Mouse (Mus musculus) thymus, adult 2 months (tissue): ENCODE data around the gene Gm49336. TPM values are rescaled to one million over a fixed set of nuclear protein-coding genes. Genes with fewer than 3 reads are reported as not detected.

Experiments
- DNase-seq: peaks from one replicate; pipeline ENCODE4 v3.0.0; 2021
- H3K27ac ChIP-seq: fragments of 200-500 bp; 2 replicates; pipeline ENCODE4 v1.5.1; 2012; ENCODE audit warnings: low read length, control low read depth; ENCODE audit not compliant: control insufficient read depth, insufficient read depth
- H3K27me3 ChIP-seq: fragments of 200-500 bp; 2 replicates; pipeline ENCODE4 v1.6.1; 2012; ENCODE audit warnings: mild to moderate bottlenecking, low read length, moderate library complexity, mixed read lengths; ENCODE audit not compliant: control insufficient read depth, insufficient read depth
- H3K36me3 ChIP-seq: fragments of 200-500 bp; 2 replicates; pipeline ENCODE4 v1.6.1; 2012; ENCODE audit warnings: mild to moderate bottlenecking, low read length, moderate library complexity; ENCODE audit not compliant: control insufficient read depth, insufficient read depth
- H3K4me1 ChIP-seq: fragments of 200-500 bp; replicated peaks from 2 replicates; pipeline ENCODE4 v1.6.1; 2012; ENCODE audit warnings: low read length; ENCODE audit not compliant: control insufficient read depth, insufficient read depth
- H3K4me3 ChIP-seq: fragments of 200-500 bp; 2 replicates; pipeline ENCODE4 v1.5.1; 2012; ENCODE audit warnings: mild to moderate bottlenecking, low read length, control low read depth, moderate library complexity; ENCODE audit not compliant: control insufficient read depth, insufficient read depth
- CTCF ChIP-seq: fragments of 200-500 bp; IDR thresholded peaks from 2 replicates; pipeline ENCODE4 v1.5.1; 2012; ENCODE audit warnings: mild to moderate bottlenecking, control low read depth, low read length, moderate library complexity, borderline replicate concordance; ENCODE audit not compliant: control insufficient read depth, poor library complexity, insufficient read depth; ENCODE audit errors: extremely low read depth
- POLR2A ChIP-seq: fragments of 200-500 bp; IDR thresholded peaks from 2 replicates; pipeline ENCODE4 v1.6.1; 2012; ENCODE audit warnings: mild to moderate bottlenecking, low read length, control low read depth, moderate library complexity; ENCODE audit not compliant: control insufficient read depth, poor library complexity, insufficient read depth; ENCODE audit errors: extremely low read depth
- WGBS: fragments of 180-500 bp; shearing (Covaris S2); methylation state at CpG from one replicate; pipeline ENCODE4 v1.1.7; 2018; 5-methylcytosine and 5-hydroxymethylcytosine counted together
- polyA plus RNA-seq: library from polyadenylated mRNA; depleted of rRNA; stranded (reverse); fragments of >200 nt; gene quantifications from 2 replicates; pipeline ENCODE4 v1.2.3, GENCODE M21; 2012

Gm49336 gene
- polyA plus RNA-seq, 1 experiment: 29.8 TPM

DNA sequence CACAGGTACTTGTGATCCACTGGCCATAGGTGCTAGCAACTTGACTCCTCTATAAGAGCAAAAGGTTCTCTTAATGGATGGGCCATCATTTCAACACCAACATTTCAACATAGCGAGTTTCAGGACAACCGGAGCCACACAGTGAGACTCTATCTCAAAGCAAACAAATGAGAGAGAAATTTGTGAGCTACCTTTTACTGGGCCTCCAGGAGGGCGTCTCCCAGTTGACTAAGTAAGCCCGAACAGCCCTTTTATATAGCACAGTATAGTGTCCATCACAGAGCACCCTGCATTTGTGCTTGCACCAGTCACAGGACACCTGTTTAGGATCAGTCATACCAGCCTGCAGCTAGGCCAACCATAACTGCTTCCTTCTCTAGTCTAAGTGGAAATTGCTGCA is 5.8 kb upstream of the Gm49336 start:
- TF ChIP-seq CTCF (no peak), POLR2A (no peak)
- peaks cover 5% of the 10 kb centered on the region for H3K4me1 ChIP-seq
- no peak overlapping the region for H3K4me3 ChIP-seq
- no peak for DNase-seq
- H3K27me3 ChIP-seq: no peaks in the 10 kb centered on the region
- WGBS: 95% methylated on average over 4 of the region's 4 CpGs
- H3K36me3 ChIP-seq: no peaks in the 10 kb centered on the region
- no peak overlapping the region for H3K27ac ChIP-seq

DNA sequence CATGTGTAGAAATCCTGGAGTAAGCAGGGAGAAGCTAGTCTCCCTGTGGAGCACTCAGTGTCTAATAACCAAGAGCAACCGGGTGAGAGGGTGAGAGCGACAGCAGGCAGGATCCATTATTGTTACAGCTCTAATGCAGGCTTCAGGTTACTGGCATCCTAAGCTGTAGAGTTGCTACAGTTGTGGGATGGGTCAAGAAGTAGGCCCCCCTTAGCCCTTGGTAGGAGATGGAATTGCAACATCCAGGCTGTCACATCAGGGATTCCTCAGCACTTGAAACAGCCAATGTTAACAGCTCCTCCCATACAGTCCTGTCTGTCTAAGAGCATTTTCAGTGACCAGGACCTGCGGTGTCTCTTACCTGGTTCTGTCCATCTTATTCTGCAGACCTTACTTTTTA is 5.0 kb upstream of the Gm49336 start:
- no peak overlapping the region for H3K27ac ChIP-seq
- no peaks in the 10 kb centered on the region for H3K27me3 ChIP-seq
- H3K4me1 ChIP-seq: peaks cover 8% of the 10 kb centered on the region
- DNase-seq: no peak
- H3K36me3 ChIP-seq: no peaks in the 10 kb centered on the region
- 87% methylated on average over 3 of the region's 3 CpGs for WGBS
- TF ChIP-seq CTCF (no peak), POLR2A (no peak)
- no peak overlapping the region for H3K4me3 ChIP-seq

- H3K36me3 ChIP-seq: no peaks in the 10 kb centered on the region
- TF ChIP-seq CTCF (no peak), POLR2A (no peak)
- no peak for DNase-seq
- no peaks in the 10 kb centered on the region for H3K27me3 ChIP-seq
- H3K4me1 ChIP-seq: peaks cover 10% of the 10 kb centered on the region
- H3K4me3 ChIP-seq: no peak overlapping the region
- H3K27ac ChIP-seq: no peak overlapping the region
Observed at GRCm38 (mm10) chr14:60254774-60255173, 3.5 kb upstream of the Gm49336 start.

GRCm38 (mm10) chr14:60253466-60253865 is 2.2 kb upstream of the Gm49336 start:
- H3K4me1 ChIP-seq: peaks cover 14% of the 10 kb centered on the region

GRCm38 (mm10) chr14:60252004-60253000 is 995 bp upstream of the Gm49336 start:
- Histone ChIP-seq H3K27ac (peak overlapping the region; percentile 84), H3K4me1 (peaks cover 14% of the 10 kb centered on the region), H3K27me3 (no peaks in the 10 kb centered on the region), H3K4me3 (peak overlapping the region; percentile 88), H3K36me3 (no peaks in the 10 kb centered on the region)
- no peak for DNase-seq
- TF ChIP-seq CTCF: no peak
- no peak for TF ChIP-seq POLR2A
- WGBS: 32% methylated on average over 15 of the region's 15 CpGs

More at GRCm38 (mm10) chr14:60253466-60253865, 2.2 kb upstream of the Gm49336 start:
- no peak for DNase-seq
- 98% methylated on average over 3 of the region's 3 CpGs for WGBS
- Histone ChIP-seq H3K27ac (no peak overlapping the region), H3K36me3 (no peaks in the 10 kb centered on the region), H3K4me3 (no peak overlapping the region), H3K27me3 (no peaks in the 10 kb centered on the region)
- TF ChIP-seq CTCF (no peak), POLR2A (no peak)

DNA sequence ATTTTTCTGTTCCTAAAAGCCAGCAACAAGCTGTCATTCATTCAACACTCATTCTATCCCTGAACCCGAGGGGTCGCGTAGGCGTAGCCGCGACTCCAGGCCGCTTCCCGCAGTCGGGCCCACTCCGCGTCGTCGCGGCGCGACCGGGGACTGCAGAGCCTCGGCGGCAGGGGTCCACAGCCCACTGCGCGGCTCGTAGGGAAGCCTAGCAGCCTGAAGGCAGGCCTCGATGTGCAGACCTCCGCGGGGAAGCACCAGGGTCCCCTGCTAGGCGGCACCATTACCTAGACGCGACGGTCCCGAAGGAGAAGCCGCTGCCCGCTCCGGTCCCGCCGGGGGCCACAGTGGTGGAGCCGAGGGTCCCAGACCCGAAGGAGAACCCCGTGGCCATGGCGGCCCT is 428 bp downstream of the Gm49336 start:
- peak overlapping the region; percentile 86 for H3K4me3 ChIP-seq
- H3K36me3 ChIP-seq: no peaks in the 10 kb centered on the region
- H3K4me1 ChIP-seq: peaks cover 14% of the 10 kb centered on the region
- no peak for TF ChIP-seq POLR2A
- no peak for TF ChIP-seq CTCF
- H3K27me3 ChIP-seq: no peaks in the 10 kb centered on the region
- no peak for DNase-seq
- H3K27ac ChIP-seq: peak overlapping the region; percentile 12; the same call in 1 of the 2 replicates
- WGBS: under 1% methylated on average over 39 of the region's 39 CpGs
